Mouse (Mus musculus): Measurements from ENCODE around the gene Cacna1c. TPM values are rescaled to one million over a fixed set of nuclear protein-coding genes. Genes with fewer than 3 reads are reported as not detected.

Cacna1c gene
- polyA plus RNA-seq, 1 experiment, result 1.3 TPM

- no peaks in the 10 kb centered on the region for H3K36me3 ChIP-seq (replicated peaks; ENCODE audit: low read length)
- H3K4me3 ChIP-seq (replicated peaks), result no peak overlapping the region
- H3K9me3 ChIP-seq, result no peaks in the 10 kb centered on the region
- TF ChIP-seq GATA1 (IDR thresholded peaks at IDR 0.05; ENCODE audit: borderline replicate concordance, low read length), result no peak
- peaks cover 20% of the 10 kb centered on the region for H3K27me3 ChIP-seq (replicated peaks)
- peaks cover 18% of the 10 kb centered on the region for H3K4me1 ChIP-seq
Observed at GRCm38 (mm10) chr6:119129664-119130063, 66.6 kb downstream of the Cacna1c start.

- H3K4me1 ChIP-seq, result peaks cover 18% of the 10 kb centered on the region
- H3K27me3 ChIP-seq (replicated peaks), result peaks cover 20% of the 10 kb centered on the region
- no peak overlapping the region for H3K4me3 ChIP-seq (replicated peaks)
- no peaks in the 10 kb centered on the region for H3K36me3 ChIP-seq (replicated peaks; ENCODE audit: low read length)
- H3K9me3 ChIP-seq, result no peaks in the 10 kb centered on the region
- TF ChIP-seq GATA1 (IDR thresholded peaks at IDR 0.05; ENCODE audit: borderline replicate concordance, low read length), result no peak
- no peak for TF ChIP-seq FLI1 (IDR thresholded peaks at IDR 0.05; ENCODE audit: low read length)
Observed at GRCm38 (mm10) chr6:119128521-119128920, 67.7 kb downstream of the Cacna1c start.

- Histone ChIP-seq H3K9me3 (no peaks in the 10 kb centered on the region), H3K4me3 (replicated peaks) (no peak overlapping the region), H3K36me3 (replicated peaks; ENCODE audit: low read length) (no peaks in the 10 kb centered on the region), H3K27me3 (replicated peaks) (peaks cover 23% of the 10 kb centered on the region), H3K4me1 (peaks cover 18% of the 10 kb centered on the region)
- no peak for TF ChIP-seq FLI1 (IDR thresholded peaks at IDR 0.05; ENCODE audit: low read length)
Observed at GRCm38 (mm10) chr6:119128076-119128475, 68.1 kb downstream of the Cacna1c start.

- TF ChIP-seq GATA1 (IDR thresholded peaks at IDR 0.05; ENCODE audit: borderline replicate concordance, low read length) (no peak), FLI1 (IDR thresholded peaks at IDR 0.05; ENCODE audit: low read length) (no peak)
- no peaks in the 10 kb centered on the region for H3K9me3 ChIP-seq
- H3K27me3 ChIP-seq (replicated peaks), result peaks cover 24% of the 10 kb centered on the region
- no peak overlapping the region for H3K4me3 ChIP-seq (replicated peaks)
- peaks cover 18% of the 10 kb centered on the region for H3K4me1 ChIP-seq
- no peaks in the 10 kb centered on the region for H3K36me3 ChIP-seq (replicated peaks; ENCODE audit: low read length)
Observed at GRCm38 (mm10) chr6:119126991-119127390, 69.2 kb downstream of the Cacna1c start.

GRCm38 (mm10) chr6:119118371-119118770, 77.8 kb downstream of the Cacna1c start:
- H3K27me3 ChIP-seq (replicated peaks), result peaks cover 22% of the 10 kb centered on the region
- peaks cover 10% of the 10 kb centered on the region for H3K9me3 ChIP-seq
- TF ChIP-seq GATA1 (IDR thresholded peaks at IDR 0.05; ENCODE audit: borderline replicate concordance, low read length) (no peak), FLI1 (IDR thresholded peaks at IDR 0.05; ENCODE audit: low read length) (no peak)

GRCm38 (mm10) chr6:119116290-119116689, 79.9 kb downstream of the Cacna1c start:
- Histone ChIP-seq H3K27me3 (replicated peaks) (peaks cover 32% of the 10 kb centered on the region), H3K9me3 (peaks cover 10% of the 10 kb centered on the region), H3K36me3 (replicated peaks; ENCODE audit: low read length) (no peaks in the 10 kb centered on the region), H3K4me1 (no peaks in the 10 kb centered on the region), H3K4me3 (replicated peaks) (no peak overlapping the region)
- no peak for TF ChIP-seq GATA1 (IDR thresholded peaks at IDR 0.05; ENCODE audit: borderline replicate concordance, low read length)
- TF ChIP-seq FLI1 (IDR thresholded peaks at IDR 0.05; ENCODE audit: low read length), result no peak

More at GRCm38 (mm10) chr6:119118371-119118770, 77.8 kb downstream of the Cacna1c start:
- H3K36me3 ChIP-seq (replicated peaks; ENCODE audit: low read length), result no peaks in the 10 kb centered on the region
- H3K4me3 ChIP-seq (replicated peaks), result no peak overlapping the region
- H3K4me1 ChIP-seq, result no peaks in the 10 kb centered on the region

- Histone ChIP-seq H3K4me3 (replicated peaks) (no peak overlapping the region), H3K27me3 (replicated peaks) (peaks cover 58% of the 10 kb centered on the region), H3K9me3 (peaks cover 10% of the 10 kb centered on the region), H3K36me3 (replicated peaks; ENCODE audit: low read length) (no peaks in the 10 kb centered on the region), H3K4me1 (peaks cover 12% of the 10 kb centered on the region)
- TF ChIP-seq GATA1 (IDR thresholded peaks at IDR 0.05; ENCODE audit: borderline replicate concordance, low read length) (no peak), FLI1 (IDR thresholded peaks at IDR 0.05; ENCODE audit: low read length) (no peak)
Observed at GRCm38 (mm10) chr6:119113362-119113761, 82.9 kb downstream of the Cacna1c start.

GRCm38 (mm10) chr6:119110369-119110768, 85.8 kb downstream of the Cacna1c start:
- Histone ChIP-seq H3K9me3 (no peaks in the 10 kb centered on the region), H3K4me1 (peaks cover 30% of the 10 kb centered on the region), H3K4me3 (replicated peaks) (no peak overlapping the region), H3K27me3 (replicated peaks) (peaks cover 80% of the 10 kb centered on the region), H3K36me3 (replicated peaks; ENCODE audit: low read length) (no peaks in the 10 kb centered on the region)
- no peak for TF ChIP-seq FLI1 (IDR thresholded peaks at IDR 0.05; ENCODE audit: low read length)
- no peak for TF ChIP-seq GATA1 (IDR thresholded peaks at IDR 0.05; ENCODE audit: borderline replicate concordance, low read length)

- Histone ChIP-seq H3K27me3 (replicated peaks) (peaks cover 93% of the 10 kb centered on the region), H3K4me1 (peaks cover 30% of the 10 kb centered on the region), H3K4me3 (replicated peaks) (peak overlapping the region; percentile 90)
Observed at GRCm38 (mm10) chr6:119108466-119109394, 87.5 kb downstream of the Cacna1c start.

GRCm38 (mm10) chr6:119107856-119108465, 88.3 kb downstream of the Cacna1c start:
- Histone ChIP-seq H3K9me3 (no peaks in the 10 kb centered on the region), H3K4me1 (peaks cover 30% of the 10 kb centered on the region), H3K4me3 (replicated peaks) (peak overlapping the region; percentile 90), H3K36me3 (replicated peaks; ENCODE audit: low read length) (no peaks in the 10 kb centered on the region), H3K27me3 (replicated peaks) (peaks cover 91% of the 10 kb centered on the region)
- TF ChIP-seq GATA1 (IDR thresholded peaks at IDR 0.05; ENCODE audit: borderline replicate concordance, low read length) (no peak), FLI1 (IDR thresholded peaks at IDR 0.05; ENCODE audit: low read length) (no peak)

More at GRCm38 (mm10) chr6:119108466-119109394, 87.5 kb downstream of the Cacna1c start:
- Histone ChIP-seq H3K36me3 (replicated peaks; ENCODE audit: low read length) (no peaks in the 10 kb centered on the region), H3K9me3 (no peaks in the 10 kb centered on the region)
- TF ChIP-seq GATA1 (IDR thresholded peaks at IDR 0.05; ENCODE audit: borderline replicate concordance, low read length), result no peak
- no peak for TF ChIP-seq FLI1 (IDR thresholded peaks at IDR 0.05; ENCODE audit: low read length)

All from megakaryocyte, embryonic 14.5 days (primary cell).